Comparison of ENCODE assay signal across 27 mouse cellular contexts in the genomic region with DNA sequence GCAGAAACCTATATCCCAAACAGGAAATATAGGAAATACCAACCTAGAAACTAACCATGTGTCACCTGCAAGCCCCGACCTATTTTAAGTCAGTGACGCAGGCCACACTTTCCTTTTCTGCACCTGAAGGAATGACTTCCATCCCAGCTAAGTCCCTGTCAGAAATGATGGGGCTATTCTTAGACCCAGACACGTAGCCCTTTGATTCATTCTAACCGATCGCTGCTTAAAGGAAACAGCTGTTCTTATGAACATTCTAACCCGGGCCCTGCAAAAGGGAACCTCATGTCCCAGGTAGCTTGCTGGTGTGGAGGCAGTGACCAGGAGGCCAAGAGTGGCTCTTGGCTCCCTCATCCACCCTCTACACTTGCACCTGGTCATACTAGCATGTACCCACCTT.
"Had no signal": no experiment of that assay in that cellular context is flagged by ENCODE, and none has a peak within 500 bp of the region (broad histone marks: within the 10 kb centered on the region; RNA-seq: fewer than 3 reads in every experiment).

No protein-coding gene starts in this region.

- H3K36me3 ChIP-seq: heart, embryonic 13.5 days; heart, embryonic 15.5 days; hindbrain, embryonic 10.5 days; hindbrain, embryonic 12.5 days; intestine, embryonic 15.5 days; kidney, embryonic 15.5 days; limb, embryonic 13.5 days; limb, embryonic 15.5 days; liver, embryonic 12.5 days had no signal

- DNase-seq: gastrocnemius, postnatal 14 days; gastrocnemius, postnatal 36 days; heart, adult 18-20 months; heart, postnatal 14 days; heart, postnatal 36 days; kidney, adult 11 months; kidney, adult 2 months; kidney, adult 9 months; kidney, postnatal 14 days; kidney, postnatal 36 days; layer of hippocampus, adult 9-11 months; layer of hippocampus, postnatal 36 days; left cerebral cortex, postnatal 4 days had no signal

- H3K27ac ChIP-seq: heart, embryonic 13.5 days; heart, embryonic 15.5 days; hindbrain, embryonic 10.5 days; hindbrain, embryonic 12.5 days; hindbrain, embryonic 14.5 days; intestine, embryonic 15.5 days; kidney, embryonic 15.5 days; kidney, postnatal 0 days; limb, embryonic 13.5 days; limb, embryonic 15.5 days; liver, embryonic 12.5 days had no signal

- ATAC-seq: hindbrain, embryonic 16.5 days; inflammation-experienced regulatory T-cells, adult 6 months; intestine, embryonic 15.5 days; liver, embryonic 12.5 days had no signal

- H3K4me3 ChIP-seq: heart, embryonic 13.5 days; heart, embryonic 15.5 days; hindbrain, embryonic 10.5 days; hindbrain, embryonic 12.5 days; intestine, embryonic 15.5 days; kidney, embryonic 15.5 days; limb, embryonic 13.5 days; limb, embryonic 15.5 days; liver, embryonic 12.5 days had no signal

- H3K9ac ChIP-seq: heart, embryonic 13.5 days; heart, embryonic 15.5 days; hindbrain, embryonic 12.5 days; hindbrain, embryonic 14.5 days; intestine, embryonic 15.5 days; kidney, embryonic 15.5 days; limb, embryonic 13.5 days; limb, embryonic 15.5 days; liver, embryonic 12.5 days had no signal

- H3K27me3 ChIP-seq: heart, embryonic 13.5 days; heart, embryonic 15.5 days; hindbrain, embryonic 12.5 days; intestine, embryonic 15.5 days; limb, embryonic 13.5 days; limb, embryonic 15.5 days; liver, embryonic 12.5 days had no signal

- H3K4me2 ChIP-seq: heart, embryonic 11.5 days; heart, embryonic 13.5 days; heart, embryonic 15.5 days; hindbrain, embryonic 12.5 days; hindbrain, embryonic 14.5 days; intestine, embryonic 15.5 days; kidney, embryonic 15.5 days; limb, embryonic 13.5 days; limb, embryonic 15.5 days; liver, embryonic 12.5 days had no signal

- H3K9me3 ChIP-seq: heart, embryonic 13.5 days; heart, embryonic 15.5 days; hindbrain, embryonic 10.5 days; hindbrain, embryonic 12.5 days; intestine, embryonic 15.5 days; kidney, embryonic 15.5 days; limb, embryonic 13.5 days; limb, embryonic 15.5 days; liver, embryonic 12.5 days had no signal
